Mouse (Mus musculus): Measurements from ENCODE around the gene H2afv. TPM values are rescaled to one million over a fixed set of nuclear protein-coding genes. Genes with fewer than 3 reads are reported as not detected.

H2afv gene
- total and polyA plus RNA-seq, 3 experiments: 46.6 to 73.2 (median 63.7) TPM

- no peak for TF ChIP-seq RCOR1 (conservative IDR thresholded peaks at IDR 0.05; ENCODE audit: low read depth, low read length)
Observed at GRCm38 (mm10) chr11:6388726-6389413, 55.4 kb downstream of the H2afv start, which contains the start of gene Zmiz2 (continued).

GRCm38 (mm10) chr11:6388126-6388725, 56.0 kb downstream of the H2afv start:
- Histone ChIP-seq H3K27me3 (replicated peaks) (no peaks in the 10 kb centered on the region), H3K27ac (ENCODE audit: insufficient read depth, low read depth) (peak overlapping the region; percentile 71; the same call in 1 of the 2 replicates), H3K79me2 (replicated peaks; ENCODE audit: control insufficient read depth, extremely low read depth, insufficient read depth, poor library complexity, severe bottlenecking) (peaks cover 37% of the 10 kb centered on the region), H3K9me3 (replicated peaks; ENCODE audit: low read length) (no peaks in the 10 kb centered on the region), H3K4me1 (ENCODE audit: control insufficient read depth in 1 of 2, insufficient read depth in 2 of 2) (peaks cover 7 to 30% of the 10 kb centered on the region in 2 experiments), H3K36me3 (replicated peaks in 1 of 2; ENCODE audit: control insufficient read depth in 1 of 2, insufficient read depth in 1 of 2, low read length in 1 of 2) (peaks cover 0 to 15% of the 10 kb centered on the region in 2 experiments), H3K9ac (ENCODE audit: insufficient read depth, low read depth) (peak overlapping the region; percentile 53; the same call in 1 of the 2 replicates), H3K4me3 (replicated peaks in 1 of 3; ENCODE audit: low read depth in 2 of 3, low read length in 2 of 3, poor library complexity in 1 of 3) (no peak overlapping the region), H3K4me2 (ENCODE audit: insufficient read depth, low read depth, poor library complexity, severe bottlenecking) (0 out of 2 replicates have a peak overlapping the region, but pooled peaks have one; percentile 9)
- DNase-seq (ENCODE audit: extremely low read depth): no peak
- dilution Hi-C loops (cut with MboI; ENCODE audit: extremely low pct_ligation_motif_present, extremely low pct_unique_long_range_greater_than_20kb, low sequenced_read_pairs) (no loop called here), in situ Hi-C loops (cut with MboI; ENCODE audit: low pct_ligation_motif_present, low pct_unique_long_range_greater_than_20kb, low sequenced_read_pairs) (no loop called here)
- TF ChIP-seq ZNF384 (IDR thresholded peaks at IDR 0.05; ENCODE audit: low read depth, low read length) (peak; percentile 58), MYC (IDR thresholded peaks at IDR 0.05; ENCODE audit: low read depth, low read length) (no peak)

- dilution Hi-C loops (cut with MboI; ENCODE audit: extremely low pct_ligation_motif_present, extremely low pct_unique_long_range_greater_than_20kb, low sequenced_read_pairs): no loop called here
Observed at GRCm38 (mm10) chr11:6380916-6381315, 63.3 kb downstream of the H2afv start.

More at GRCm38 (mm10) chr11:6380916-6381315, 63.3 kb downstream of the H2afv start:
- no peak overlapping the region for H3K27ac ChIP-seq (ENCODE audit: insufficient read depth, low read depth)
- H3K36me3 ChIP-seq (replicated peaks in 1 of 2; ENCODE audit: control insufficient read depth in 1 of 2, insufficient read depth in 1 of 2, low read length in 1 of 2): no peaks in the 10 kb centered on the region
- H3K9me3 ChIP-seq (replicated peaks; ENCODE audit: low read length): no peaks in the 10 kb centered on the region
- no peaks in the 10 kb centered on the region for H3K79me2 ChIP-seq (replicated peaks; ENCODE audit: control insufficient read depth, extremely low read depth, insufficient read depth, poor library complexity, severe bottlenecking)
- no peaks in the 10 kb centered on the region for H3K27me3 ChIP-seq (replicated peaks)
- H3K4me2 ChIP-seq (ENCODE audit: insufficient read depth, low read depth, poor library complexity, severe bottlenecking): no peak overlapping the region
- DNase-seq (ENCODE audit: extremely low read depth): no peak
- in situ Hi-C loops (cut with MboI; ENCODE audit: low pct_ligation_motif_present, low pct_unique_long_range_greater_than_20kb, low sequenced_read_pairs): no loop called here
- no peak overlapping the region for H3K9ac ChIP-seq (ENCODE audit: insufficient read depth, low read depth)
- no peak overlapping the region for H3K4me3 ChIP-seq (replicated peaks in 1 of 3; ENCODE audit: low read depth in 2 of 3, low read length in 2 of 3, poor library complexity in 1 of 3)
- no peak for TF ChIP-seq ZMIZ1 (IDR thresholded peaks at IDR 0.05; ENCODE audit: low read depth, low read length)
- no peak for TF ChIP-seq EP300 (IDR thresholded peaks at IDR 0.05; ENCODE audit: low read length)
- no peak for TF ChIP-seq CHD1 (IDR thresholded peaks at IDR 0.05; ENCODE audit: low read depth, low read length)
- TF ChIP-seq PAX5 (IDR thresholded peaks at IDR 0.05; ENCODE audit: low read length): no peak
- no peak for TF ChIP-seq ELF1 (IDR thresholded peaks at IDR 0.05; ENCODE audit: low read depth, low read length)
- no peak for TF ChIP-seq POLR2A (IDR thresholded peaks at IDR 0.05; ENCODE audit: low read depth, low read length)
- TF ChIP-seq ZC3H11A (IDR thresholded peaks at IDR 0.05; ENCODE audit: low read depth, low read length): no peak
- TF ChIP-seq JUND (conservative IDR thresholded peaks at IDR 0.05; ENCODE audit: low read depth, low read length): no peak
- no peak for TF ChIP-seq RAD21 (IDR thresholded peaks at IDR 0.05; ENCODE audit: low read depth, low read length)
- no peak for TF ChIP-seq BHLHE40 (IDR thresholded peaks at IDR 0.05; ENCODE audit: low read depth, low read length)
- TF ChIP-seq SIN3A (IDR thresholded peaks at IDR 0.05; ENCODE audit: low read length): no peak
- peaks cover 11 to 13% of the 10 kb centered on the region in 2 experiments for H3K4me1 ChIP-seq (ENCODE audit: control insufficient read depth in 1 of 2, insufficient read depth in 2 of 2)

Other genes starting within 250 kb of the H2afv start
- gene A730071L15Rik, start 244.4 kb downstream of the H2afv start, total RNA-seq (2012; rRNA removed): 0.42 and 0.46 TPM in 2 replicates
- gene A730071L15Rik, start 244.4 kb downstream of the H2afv start, total RNA-seq (2014; rRNA removed): not detected in 2 replicates
- gene A730071L15Rik, start 244.4 kb downstream of the H2afv start, polyA plus RNA-seq (2012; ENCODE audit: insufficient read length, low read depth): not detected in 2 replicates
- gene Nudcd3, start 244.0 kb downstream of the H2afv start, total RNA-seq (2012; rRNA removed): 35.6 and 41.2 TPM in 2 replicates
- 30.1 and 30.7 TPM in 2 replicates for gene Nudcd3, start 244.0 kb downstream of the H2afv start, total RNA-seq (2014; rRNA removed)
- gene Nudcd3, start 244.0 kb downstream of the H2afv start, polyA plus RNA-seq (2012; ENCODE audit: insufficient read length, low read depth): 78.0 and 82.2 TPM in 2 replicates
- gene Npc1l1, start 214.3 kb downstream of the H2afv start, total RNA-seq (2012; rRNA removed): not detected in 2 replicates
- 0.05 TPM in 1 of 2 replicates, not detected in the other for gene Npc1l1, start 214.3 kb downstream of the H2afv start, total RNA-seq (2014; rRNA removed)
- gene Npc1l1, start 214.3 kb downstream of the H2afv start, polyA plus RNA-seq (2012; ENCODE audit: insufficient read length, low read depth): 0.05 and 0.09 TPM in 2 replicates
- 163 and 206 TPM in 2 replicates for gene Ddx56, start 176.7 kb downstream of the H2afv start, total RNA-seq (2012; rRNA removed)
- 247 and 274 TPM in 2 replicates for gene Ddx56, start 176.7 kb downstream of the H2afv start, total RNA-seq (2014; rRNA removed)
- gene Ddx56, start 176.7 kb downstream of the H2afv start, polyA plus RNA-seq (2012; ENCODE audit: insufficient read length, low read depth): 196 and 200 TPM in 2 replicates
- 44.8 and 54.1 TPM in 2 replicates for gene Tmed4, start 169.6 kb downstream of the H2afv start, total RNA-seq (2012; rRNA removed)
- 50.6 and 52.2 TPM in 2 replicates for gene Tmed4, start 169.6 kb downstream of the H2afv start, total RNA-seq (2014; rRNA removed)
- 52.3 and 59.9 TPM in 2 replicates for gene Tmed4, start 169.6 kb downstream of the H2afv start, polyA plus RNA-seq (2012; ENCODE audit: insufficient read length, low read depth)
- gene Ogdh, start 152.8 kb downstream of the H2afv start, total RNA-seq (2012; rRNA removed): 120 TPM in 2 replicates
- gene Ogdh, start 152.8 kb downstream of the H2afv start, total RNA-seq (2014; rRNA removed): 43.7 and 47.1 TPM in 2 replicates
- gene Ogdh, start 152.8 kb downstream of the H2afv start, polyA plus RNA-seq (2012; ENCODE audit: insufficient read length, low read depth): 157 and 173 TPM in 2 replicates
- 33.1 and 46.3 TPM in 2 replicates for gene Zmiz2, start 55.4 kb downstream of the H2afv start, total RNA-seq (2012; rRNA removed)
- 8.5 and 10.6 TPM in 2 replicates for gene Zmiz2, start 55.4 kb downstream of the H2afv start, total RNA-seq (2014; rRNA removed)
- 197 and 238 TPM in 2 replicates for gene Zmiz2, start 55.4 kb downstream of the H2afv start, polyA plus RNA-seq (2012; ENCODE audit: insufficient read length, low read depth)
- gene Ppia, start 29.0 kb downstream of the H2afv start, total RNA-seq (2012; rRNA removed): 8,867 and 10,240 TPM in 2 replicates
- 9,428 and 9,904 TPM in 2 replicates for gene Ppia, start 29.0 kb downstream of the H2afv start, total RNA-seq (2014; rRNA removed)
- 5,045 and 5,764 TPM in 2 replicates for gene Ppia, start 29.0 kb downstream of the H2afv start, polyA plus RNA-seq (2012; ENCODE audit: insufficient read length, low read depth)
- 19.3 and 29.7 TPM in 2 replicates for gene Purb, start 31.5 kb upstream of the H2afv start, total RNA-seq (2012; rRNA removed)
- gene Purb, start 31.5 kb upstream of the H2afv start, total RNA-seq (2014; rRNA removed): 45.2 and 50.5 TPM in 2 replicates
- 35.0 and 42.4 TPM in 2 replicates for gene Purb, start 31.5 kb upstream of the H2afv start, polyA plus RNA-seq (2012; ENCODE audit: insufficient read length, low read depth)
- 279 and 335 TPM in 2 replicates for gene Myo1g, start 76.5 kb upstream of the H2afv start, total RNA-seq (2012; rRNA removed)
- 265 and 268 TPM in 2 replicates for gene Myo1g, start 76.5 kb upstream of the H2afv start, total RNA-seq (2014; rRNA removed)
- 279 and 284 TPM in 2 replicates for gene Myo1g, start 76.5 kb upstream of the H2afv start, polyA plus RNA-seq (2012; ENCODE audit: insufficient read length, low read depth)
- 30.4 and 31.6 TPM in 2 replicates for gene Ccm2, start 102.4 kb upstream of the H2afv start, total RNA-seq (2012; rRNA removed)
- gene Ccm2, start 102.4 kb upstream of the H2afv start, total RNA-seq (2014; rRNA removed): 32.7 and 32.9 TPM in 2 replicates
- 29.4 and 34.5 TPM in 2 replicates for gene Ccm2, start 102.4 kb upstream of the H2afv start, polyA plus RNA-seq (2012; ENCODE audit: insufficient read length, low read depth)
- gene Nacad, start 161.6 kb upstream of the H2afv start, total RNA-seq (2012; rRNA removed): 0.13 TPM in 2 replicates
- not detected in 2 replicates for gene Nacad, start 161.6 kb upstream of the H2afv start, total RNA-seq (2014; rRNA removed)
- 0.34 TPM in 1 of 2 replicates, not detected in the other for gene Nacad, start 161.6 kb upstream of the H2afv start, polyA plus RNA-seq (2012; ENCODE audit: insufficient read length, low read depth)
- gene Tbrg4, start 181.6 kb upstream of the H2afv start, total RNA-seq (2012; rRNA removed): 93.1 and 118 TPM in 2 replicates
- gene Tbrg4, start 181.6 kb upstream of the H2afv start, total RNA-seq (2014; rRNA removed): 59.3 and 69.0 TPM in 2 replicates
- 170 and 191 TPM in 2 replicates for gene Tbrg4, start 181.6 kb upstream of the H2afv start, polyA plus RNA-seq (2012; ENCODE audit: insufficient read length, low read depth)
- gene Wap, start 194.2 kb upstream of the H2afv start, total RNA-seq (2012; rRNA removed): not detected in 2 replicates
- not detected in 2 replicates for gene Wap, start 194.2 kb upstream of the H2afv start, total RNA-seq (2014; rRNA removed)
- gene Wap, start 194.2 kb upstream of the H2afv start, polyA plus RNA-seq (2012; ENCODE audit: insufficient read length, low read depth): not detected in 2 replicates
- 0.21 TPM in 1 of 2 replicates, not detected in the other for gene Ramp3, start 214.1 kb upstream of the H2afv start, total RNA-seq (2012; rRNA removed)
- gene Ramp3, start 214.1 kb upstream of the H2afv start, total RNA-seq (2014; rRNA removed): not detected in 2 replicates
- gene Ramp3, start 214.1 kb upstream of the H2afv start, polyA plus RNA-seq (2012; ENCODE audit: insufficient read length, low read depth): not detected in 2 replicates

Data from CH12.LX (cell line).